Mouse (Mus musculus) hindbrain, embryonic 16.5 days (tissue): ENCODE data around the gene S1pr5. TPM values are rescaled to one million over a fixed set of nuclear protein-coding genes. Genes with fewer than 3 reads are reported as not detected.
"Not testable (repeated sequence)": the region's sequence is repeated elsewhere in the genome, so short reads cannot be mapped to it uniquely, and the experiment has no call there.

Experiments used
- ATAC-seq: fragments of 200-750 bp; cut with Nextera tagmentation; 2 replicates; pipeline ENCODE4 v1.8.0; 2017; ENCODE audit warnings: moderate TSS enrichment, moderate library complexity
- H3K27ac ChIP-seq: fragments of 300-500 bp; sonication (generic); 2 replicates; pipeline ENCODE4 v1.5.1; 2014; ENCODE audit warnings: low read depth, mild to moderate bottlenecking, control low read depth, low read length, moderate library complexity
- H3K27me3 ChIP-seq: fragments of 300-500 bp; sonication (generic); replicated peaks from 2 replicates; pipeline ENCODE4 v1.6.1; 2014; ENCODE audit warnings: low read length; ENCODE audit not compliant: control insufficient read depth, insufficient read depth
- H3K36me3 ChIP-seq: fragments of 300-500 bp; sonication (generic); 2 replicates; pipeline ENCODE4 v1.6.1; 2014; ENCODE audit warnings: mild to moderate bottlenecking, low read length, moderate library complexity, mixed read lengths; ENCODE audit not compliant: control insufficient read depth, insufficient read depth
- H3K4me1 ChIP-seq: fragments of 300-500 bp; sonication (generic); 2 replicates; pipeline ENCODE4 v1.6.1; 2014; ENCODE audit warnings: low read depth, low read length; ENCODE audit not compliant: control insufficient read depth, insufficient read depth
- H3K4me2 ChIP-seq: fragments of 300-500 bp; sonication (generic); 2 replicates; pipeline ENCODE4 v1.6.1; 2014; ENCODE audit warnings: mild to moderate bottlenecking, low read length, control low read depth, moderate library complexity
- H3K4me3 ChIP-seq: fragments of 300-500 bp; sonication (generic); 2 replicates; pipeline ENCODE4 v1.5.1; 2014; ENCODE audit warnings: mild to moderate bottlenecking, low read length, control low read depth, moderate library complexity
- H3K9ac ChIP-seq: fragments of 300-500 bp; sonication (generic); 2 replicates; pipeline ENCODE4 v1.6.1; 2014; ENCODE audit warnings: low read depth, mild to moderate bottlenecking, control low read depth, low read length, moderate library complexity
- H3K9me3 ChIP-seq: fragments of 300-500 bp; sonication (generic); 2 replicates; pipeline ENCODE4 v1.6.1; 2014; ENCODE audit warnings: mild to moderate bottlenecking, low read length, moderate library complexity; ENCODE audit not compliant: control insufficient read depth
- WGBS: fragments of 180-500 bp; shearing (Covaris S2); extraction: QIAGEN DNeasy Blood & Tissue Kit; methylation state at CpG from one replicate; pipeline ENCODE4 v1.1.7; 2014; 5-methylcytosine and 5-hydroxymethylcytosine counted together
- polyA plus RNA-seq: library from polyadenylated mRNA; unstranded; fragments of >200 nt; fragmentation: Nextera tagmentation; extraction: Ambion mirVana; gene quantifications from 2 replicates; pipeline ENCODE4 v1.2.1, GENCODE M21; 2015

S1pr5 gene
- polyA plus RNA-seq, 1 experiment from 2014 or later, result 5.7 TPM

DNA sequence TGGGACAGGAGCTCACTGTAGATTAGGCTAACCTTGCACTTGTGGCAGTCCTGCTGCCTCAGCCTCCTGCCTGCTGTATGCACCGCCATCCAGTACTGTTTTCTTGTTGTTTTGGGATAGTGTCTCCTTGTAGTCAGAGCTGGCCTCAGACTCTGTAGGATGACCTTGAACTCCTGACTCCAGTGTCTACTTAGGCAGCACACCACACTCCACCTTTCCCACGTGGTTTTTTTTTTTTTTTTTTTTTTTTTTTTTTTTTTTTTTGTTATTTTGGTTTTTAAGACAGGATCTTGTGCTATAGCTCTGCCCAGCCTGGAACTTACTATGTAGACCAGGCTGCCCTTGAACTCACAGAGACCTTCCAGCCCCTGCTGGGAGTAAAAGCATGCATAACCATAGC lies 39.6 kb downstream of the S1pr5 start:
- peaks cover 24% of the 10 kb centered on the region for H3K36me3 ChIP-seq
- H3K9me3 ChIP-seq, result no peaks in the 10 kb centered on the region
- peaks cover 2% of the 10 kb centered on the region; the same call in 1 of the 2 replicates for H3K4me1 ChIP-seq
- no peak overlapping the region for H3K27ac ChIP-seq
- no peaks in the 10 kb centered on the region for H3K27me3 ChIP-seq
- H3K9ac ChIP-seq, result no peak overlapping the region
- no peak overlapping the region for H3K4me2 ChIP-seq
- no peak overlapping the region for H3K4me3 ChIP-seq
- WGBS, result 62% methylated on average over 2 of the region's 2 CpGs
- no peak for ATAC-seq

DNA sequence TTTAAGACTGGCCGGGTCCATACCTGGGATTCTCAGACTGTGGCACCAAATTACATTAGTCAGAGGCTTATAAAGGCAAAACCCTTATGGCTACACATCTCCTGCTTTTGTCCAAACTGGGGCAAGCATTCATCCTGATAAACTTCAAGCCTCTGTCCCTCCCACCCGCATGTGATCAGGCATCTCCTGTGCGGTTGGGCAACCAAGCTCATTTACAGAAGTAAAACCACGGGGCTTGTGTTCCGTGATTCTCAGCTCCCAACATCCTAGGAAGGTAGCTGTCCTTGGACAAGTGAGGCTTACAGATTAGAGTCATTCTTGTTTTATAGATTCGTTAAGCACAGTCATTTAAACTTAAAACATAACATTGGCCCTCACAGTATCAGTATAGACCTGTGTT lies 41.4 kb downstream of the S1pr5 start:
- Histone ChIP-seq H3K9me3 (no peaks in the 10 kb centered on the region), H3K9ac (no peak overlapping the region), H3K27me3 (no peaks in the 10 kb centered on the region), H3K4me3 (no peak overlapping the region), H3K27ac (no peak overlapping the region), H3K36me3 (peaks cover 23% of the 10 kb centered on the region), H3K4me1 (peaks cover 2% of the 10 kb centered on the region; the same call in 1 of the 2 replicates), H3K4me2 (no peak overlapping the region)
- ATAC-seq, result no peak
- 92% methylated on average over 6 of the region's 6 CpGs for WGBS

DNA sequence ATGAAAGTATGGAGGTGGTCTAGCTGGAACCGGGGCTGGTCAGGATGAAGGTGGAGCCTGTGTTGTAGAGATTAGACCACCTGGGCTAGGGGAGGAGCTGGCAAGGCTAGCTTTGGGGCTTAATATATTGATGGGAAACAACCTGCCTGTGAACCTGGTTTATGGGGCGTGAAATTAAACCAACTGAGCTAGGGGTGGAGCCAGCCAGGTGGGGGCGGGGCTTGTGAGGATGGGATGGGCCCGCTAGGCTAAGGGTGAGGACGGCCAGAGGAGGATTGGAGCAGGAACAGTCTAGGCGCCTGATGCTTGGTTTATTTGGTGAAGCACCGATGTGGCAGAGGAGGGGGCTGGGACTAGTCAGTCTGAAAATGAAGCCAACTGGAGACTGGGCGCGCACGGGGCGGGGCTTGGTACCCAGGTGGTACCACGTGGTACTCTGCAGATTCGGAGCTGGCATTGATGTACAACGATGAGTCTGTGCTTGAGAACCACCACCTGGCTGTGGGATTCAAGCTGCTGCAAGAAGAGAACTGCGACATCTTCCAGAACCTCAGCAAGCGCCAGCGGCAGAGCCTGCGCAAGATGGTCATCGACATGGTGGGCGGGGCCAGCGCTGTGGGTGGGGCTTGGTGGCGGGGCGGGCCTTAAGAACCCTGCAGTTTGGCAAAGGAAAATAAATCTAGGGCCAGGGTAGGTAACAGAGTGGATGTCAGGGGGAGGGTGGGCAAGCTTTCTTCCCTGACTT lies 43.5 kb downstream of the S1pr5 start:
- Histone ChIP-seq H3K4me2 (peak overlapping the region; percentile 58), H3K27me3 (no peaks in the 10 kb centered on the region), H3K9me3 (no peaks in the 10 kb centered on the region), H3K36me3 (peaks cover 21% of the 10 kb centered on the region), H3K27ac (peak overlapping the region; percentile 29; the same call in 1 of the 2 replicates), H3K4me1 (peaks cover 2% of the 10 kb centered on the region; the same call in 1 of the 2 replicates), H3K4me3 (peak overlapping the region; percentile 33), H3K9ac (peak overlapping the region; percentile 47)
- ATAC-seq, result peak; percentile 76
- 3% methylated on average over 23 of the region's 23 CpGs for WGBS

DNA sequence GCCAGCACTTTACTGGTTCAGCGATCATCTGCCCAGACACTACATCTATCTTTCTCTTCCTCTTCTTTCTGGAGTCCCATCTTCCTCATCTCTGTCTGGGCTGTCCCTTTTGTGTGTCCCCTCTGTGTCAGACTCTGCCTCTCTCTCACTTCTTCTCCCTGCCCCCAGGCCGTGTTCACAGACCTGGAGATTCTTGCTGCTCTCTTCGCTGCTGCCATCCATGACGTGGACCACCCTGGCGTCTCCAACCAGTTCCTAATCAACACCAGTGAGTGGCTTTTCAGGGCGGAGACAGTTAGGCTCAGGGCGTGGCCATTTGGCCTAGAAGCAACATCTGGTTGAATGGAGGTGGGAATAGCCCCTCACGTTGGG lies 44.1 kb downstream of the S1pr5 start:
- peaks cover 2% of the 10 kb centered on the region; the same call in 1 of the 2 replicates for H3K4me1 ChIP-seq
- H3K27me3 ChIP-seq, result no peaks in the 10 kb centered on the region
- 30% methylated on average over 8 of the region's 8 CpGs for WGBS
- H3K9ac ChIP-seq, result no peak overlapping the region
- no peak overlapping the region for H3K27ac ChIP-seq
- H3K9me3 ChIP-seq, result no peaks in the 10 kb centered on the region
- H3K4me3 ChIP-seq, result no peak overlapping the region
- peak overlapping the region; percentile 58 for H3K4me2 ChIP-seq
- peaks cover 21% of the 10 kb centered on the region for H3K36me3 ChIP-seq
- no peak for ATAC-seq

DNA sequence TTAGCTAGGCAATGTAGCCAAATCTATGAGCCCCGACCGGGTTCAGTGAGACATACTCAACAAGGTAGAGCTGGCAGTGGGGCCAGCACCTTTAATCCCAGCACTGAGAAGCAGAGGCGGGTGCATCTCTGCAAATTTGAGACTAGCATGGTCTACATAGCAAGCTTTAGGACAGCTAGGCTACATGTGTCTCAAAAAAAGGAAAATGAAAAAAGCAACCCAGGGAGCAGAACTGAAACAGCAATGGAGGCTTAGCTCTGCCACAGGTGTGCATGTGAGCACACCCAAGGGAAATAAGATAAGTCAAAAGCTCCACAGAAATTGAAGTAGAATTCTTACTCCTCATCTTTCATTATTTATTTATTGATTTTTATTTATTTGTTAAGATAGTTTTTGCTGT lies 49.3 kb downstream of the S1pr5 start:
- WGBS, result 80% methylated on average over 3 of the region's 3 CpGs
- H3K9me3 ChIP-seq, result no peaks in the 10 kb centered on the region
- peak overlapping the region; percentile 75; the same call in 1 of the 2 replicates for H3K4me3 ChIP-seq
- H3K27me3 ChIP-seq, result no peaks in the 10 kb centered on the region
- peaks cover 7% of the 10 kb centered on the region for H3K4me1 ChIP-seq
- H3K9ac ChIP-seq, result no peak overlapping the region
- peaks cover 10% of the 10 kb centered on the region for H3K36me3 ChIP-seq
- no peak overlapping the region for H3K27ac ChIP-seq
- no peak for ATAC-seq
- H3K4me2 ChIP-seq, result no peak overlapping the region

DNA sequence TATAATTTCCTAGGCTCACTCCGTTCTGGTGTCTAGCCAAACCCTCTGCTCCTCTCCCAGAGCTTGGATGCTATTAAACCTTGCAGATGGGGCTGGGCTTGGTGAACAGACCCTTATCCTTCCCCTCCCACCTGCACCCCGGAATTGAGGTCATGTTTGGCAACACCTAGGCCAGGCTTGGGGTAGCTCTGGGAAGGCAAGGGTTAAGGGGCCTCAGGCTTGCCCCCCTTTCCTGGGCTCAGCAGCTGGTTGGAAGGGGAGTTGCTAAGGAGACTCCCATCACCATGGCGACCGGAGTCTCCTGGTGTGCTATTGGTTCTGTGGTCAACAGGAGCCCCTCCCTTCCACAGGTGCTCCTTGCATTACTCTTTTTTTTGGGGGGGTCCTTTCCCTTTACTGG lies 50.3 kb downstream of the S1pr5 start:
- WGBS, result 5% methylated on average over 4 of the region's 4 CpGs
- H3K27ac ChIP-seq, result peak overlapping the region; percentile 41; the same call in 1 of the 2 replicates

DNA sequence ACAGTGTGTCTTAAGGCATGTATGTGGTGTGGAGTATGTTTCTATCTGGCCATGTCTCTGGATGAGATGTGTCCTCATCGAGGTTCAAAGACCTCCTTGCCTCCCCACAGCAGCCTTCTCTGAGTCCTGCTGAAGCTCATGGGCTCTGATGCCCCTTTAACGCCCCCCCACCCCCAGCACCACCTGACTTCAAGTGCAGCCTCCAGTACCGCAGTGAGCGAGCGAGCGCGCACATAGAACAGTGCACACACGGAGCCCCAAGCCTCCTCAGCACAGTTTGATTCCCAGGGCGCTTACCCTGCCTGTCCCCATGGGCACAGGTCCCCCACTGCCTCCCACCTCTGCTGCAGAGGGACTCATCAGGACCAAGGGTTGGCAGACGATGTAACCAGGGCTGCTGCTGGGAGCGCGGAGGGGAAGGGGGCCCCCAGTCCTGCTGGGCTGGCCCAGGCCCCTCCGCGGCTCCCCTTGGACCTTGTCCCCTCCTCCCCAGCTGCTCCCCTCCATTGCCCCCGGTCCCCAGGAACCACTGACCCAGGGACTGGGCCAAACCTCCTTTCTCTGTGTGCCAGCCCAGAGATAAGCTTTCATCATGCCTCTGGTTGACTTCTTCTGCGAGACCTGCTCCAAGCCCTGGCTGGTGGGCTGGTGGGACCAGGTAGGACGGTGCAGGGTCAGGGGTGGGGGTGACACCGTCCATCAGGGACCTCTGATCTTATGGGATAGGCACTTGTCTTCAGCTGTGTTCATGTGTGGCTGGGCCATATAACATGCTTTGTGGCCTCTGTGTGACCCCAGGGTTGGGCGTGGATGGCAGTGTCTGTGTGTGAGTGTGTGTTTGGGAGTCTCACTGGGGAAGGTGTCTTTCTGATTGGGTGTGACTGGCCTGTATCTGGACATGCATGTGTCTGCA lies 51.5 kb downstream of the S1pr5 start:
- H3K27ac ChIP-seq, result peak overlapping the region; percentile 71

More for the DNA sequence above, 50.3 kb downstream of the S1pr5 start:
- H3K36me3 ChIP-seq, result peaks cover 7% of the 10 kb centered on the region
- H3K27me3 ChIP-seq, result no peaks in the 10 kb centered on the region
- H3K9me3 ChIP-seq, result no peaks in the 10 kb centered on the region
- H3K4me2 ChIP-seq, result peak overlapping the region; percentile 76
- peak; percentile 84 for ATAC-seq
- peak overlapping the region; percentile 75 for H3K4me3 ChIP-seq
- H3K9ac ChIP-seq, result peak overlapping the region; percentile 78
- H3K4me1 ChIP-seq, result peaks cover 7% of the 10 kb centered on the region

DNA sequence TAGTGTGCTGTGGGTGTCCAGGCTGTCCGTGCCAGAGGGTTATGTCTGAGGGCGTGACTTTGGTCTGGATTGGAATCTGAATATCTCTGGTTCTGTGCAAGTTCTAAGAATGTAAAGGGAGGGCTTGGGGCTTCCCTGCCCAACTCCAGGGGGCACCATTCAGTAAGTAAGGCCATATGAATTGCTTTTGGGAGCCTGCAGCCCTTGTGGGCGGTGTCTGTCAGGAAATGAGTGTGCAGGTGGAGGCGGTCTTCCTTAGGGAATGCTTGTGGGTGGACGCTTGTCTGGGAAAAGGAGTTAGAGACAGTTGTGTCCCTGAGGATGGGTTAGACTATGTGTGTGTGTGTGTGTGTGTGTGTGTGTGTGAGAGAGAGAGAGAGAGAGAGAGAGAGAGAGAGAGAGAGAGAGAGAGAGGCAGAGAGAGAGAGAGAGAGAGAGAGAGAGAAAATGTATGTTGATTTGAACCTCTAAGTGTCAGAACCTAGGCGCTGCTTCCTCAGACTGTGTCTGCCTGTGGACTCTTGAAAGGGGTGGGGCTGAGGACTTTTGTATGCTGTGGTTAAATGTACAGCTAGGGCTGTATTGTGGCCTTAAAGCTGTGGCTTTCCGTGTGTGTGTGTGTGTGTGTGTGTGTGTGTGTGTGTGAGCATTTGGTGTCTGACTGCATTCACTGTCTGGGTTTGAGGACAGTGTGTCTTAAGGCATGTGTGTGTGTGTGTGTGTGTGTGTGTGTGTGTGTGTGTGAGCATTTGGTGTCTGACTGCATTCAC lies 52.3 kb downstream of the S1pr5 start:
- not testable (repeated sequence) for H3K4me1 ChIP-seq, H3K36me3 ChIP-seq, H3K27me3 ChIP-seq, H3K9me3 ChIP-seq, H3K9ac ChIP-seq
- Histone ChIP-seq H3K27ac (peak overlapping the region; percentile 71; the same call in 1 of the 2 replicates), H3K4me3 (peak overlapping the region; percentile 75; the same call in 1 of the 2 replicates), H3K4me2 (peak overlapping the region; percentile 76)
- ATAC-seq, result peak; percentile 9
- WGBS, result 46% methylated on average over 7 of the region's 7 CpGs

More for the DNA sequence above, 51.5 kb downstream of the S1pr5 start:
- Histone ChIP-seq H3K36me3 (peaks cover 7% of the 10 kb centered on the region), H3K9ac (peak overlapping the region; percentile 78), H3K4me1 (peaks cover 7% of the 10 kb centered on the region), H3K27me3 (no peaks in the 10 kb centered on the region), H3K9me3 (no peaks in the 10 kb centered on the region), H3K4me3 (peak overlapping the region; percentile 75), H3K4me2 (peak overlapping the region; percentile 76)
- WGBS, result 9% methylated on average over 17 of the region's 19 CpGs
- peak; percentile 88 for ATAC-seq
